Mouse (Mus musculus): Measurements from ENCODE around the gene Mdh1b.

Mdh1b gene

DNA sequence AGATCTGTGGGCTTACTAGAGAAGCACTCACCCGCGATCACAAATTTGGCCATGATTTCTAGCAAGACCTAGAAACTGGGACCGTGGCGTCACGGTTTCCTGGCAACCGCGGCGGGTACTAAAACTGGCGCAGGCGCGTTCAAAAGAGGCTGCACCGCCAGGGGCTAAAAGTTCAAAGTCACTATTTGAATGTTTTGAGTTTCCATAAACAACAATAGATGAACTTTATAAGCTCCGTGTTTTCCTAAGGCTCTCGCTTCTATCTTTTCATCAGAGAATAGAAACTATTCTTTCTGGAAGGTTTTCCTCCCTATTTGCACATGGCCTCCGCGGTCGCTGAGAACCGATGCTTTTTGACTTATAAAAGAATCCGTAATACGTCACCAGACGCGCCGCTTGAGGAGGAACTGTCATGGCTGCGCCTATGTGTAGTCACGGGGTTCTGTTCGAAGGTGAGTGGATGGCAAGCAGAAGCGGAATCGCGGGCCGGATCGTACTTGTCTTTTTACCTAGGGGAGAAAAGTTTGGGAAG is at the start of gene Mdh1b, which contains the start of gene Fastkd2:
Gene Mdh1b, minus strand, starts transcription at position 79 of the 532 bp plus-strand sequence.
Gene Fastkd2, plus strand, starts transcription at position 375 of the 532 bp plus-strand sequence.
- DNase-seq = peak; percentile 89

- DNase-seq = no peak
Observed at GRCm38 (mm10) chr1:63776902-63777630, 46.9 kb upstream of the Mdh1b start.

DNA sequence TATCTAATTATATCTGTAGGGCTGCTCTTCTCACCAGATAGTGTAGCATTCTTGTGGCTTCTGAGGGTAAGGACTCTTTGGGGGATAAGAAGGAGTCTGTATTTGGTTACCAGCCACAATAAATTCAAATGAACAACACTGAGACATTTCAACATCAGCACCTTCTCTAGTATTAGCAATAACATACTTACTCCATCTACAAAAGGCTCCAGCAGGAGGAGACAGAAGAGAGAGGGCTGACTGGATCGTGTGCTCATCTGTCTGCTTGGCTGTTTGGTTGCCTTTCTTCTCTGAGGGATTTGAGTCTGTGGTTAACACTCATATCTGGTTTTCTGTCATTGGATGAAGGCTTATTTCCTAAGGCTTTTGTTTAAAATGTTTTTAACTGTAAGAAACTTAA is 46.3 kb upstream of the Mdh1b start:
- no peak for DNase-seq

DNA sequence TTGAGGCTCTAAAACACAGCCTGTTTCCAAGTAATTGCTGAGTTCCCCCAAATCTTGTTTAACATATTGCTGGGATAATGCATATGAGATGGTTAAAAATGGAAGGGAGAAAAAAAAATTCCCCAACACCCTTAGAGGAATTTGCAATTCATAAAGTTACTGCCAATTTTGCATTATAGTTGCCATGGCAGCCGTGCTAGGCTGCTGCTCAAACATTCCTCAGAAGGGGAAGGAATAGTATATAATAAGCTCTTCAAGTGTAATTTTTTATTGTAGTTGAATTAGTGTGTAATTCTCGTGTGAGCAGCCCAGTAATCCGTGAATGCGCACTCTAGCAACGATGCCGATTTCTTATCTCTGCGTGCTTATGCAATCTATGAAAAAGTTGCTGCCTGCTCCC is 40.2 kb upstream of the Mdh1b start:
- DNase-seq = no peak

DNA sequence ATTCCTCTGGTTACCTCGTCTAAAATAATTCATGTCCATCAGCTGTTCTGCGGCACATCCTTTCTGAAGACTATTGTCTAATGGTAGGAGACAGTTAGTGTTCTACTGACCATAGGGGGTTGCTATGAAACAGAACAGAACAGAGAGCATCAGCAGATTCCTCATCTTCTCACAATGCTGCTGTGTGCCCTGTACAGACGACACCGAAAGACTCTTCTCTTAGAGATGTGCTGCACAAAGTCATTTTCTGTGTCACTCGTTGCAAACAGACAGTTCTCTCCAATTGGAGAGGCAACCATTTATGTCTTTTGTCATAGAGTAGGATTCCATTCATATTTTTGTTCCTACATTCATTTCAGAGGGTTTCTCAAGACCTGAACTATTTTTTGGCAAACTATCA is 39.0 kb upstream of the Mdh1b start, which contains the start of gene 4933402D24Rik:
Gene 4933402D24Rik, minus strand, starts transcription at position 101 of the 400 bp plus-strand sequence.
- no peak for DNase-seq

GRCm38 (mm10) chr1:63768112-63768511 is 38.0 kb upstream of the Mdh1b start:
- DNase-seq = no peak

GRCm38 (mm10) chr1:63764395-63764794 is 34.3 kb upstream of the Mdh1b start:
- DNase-seq = no peak

DNA sequence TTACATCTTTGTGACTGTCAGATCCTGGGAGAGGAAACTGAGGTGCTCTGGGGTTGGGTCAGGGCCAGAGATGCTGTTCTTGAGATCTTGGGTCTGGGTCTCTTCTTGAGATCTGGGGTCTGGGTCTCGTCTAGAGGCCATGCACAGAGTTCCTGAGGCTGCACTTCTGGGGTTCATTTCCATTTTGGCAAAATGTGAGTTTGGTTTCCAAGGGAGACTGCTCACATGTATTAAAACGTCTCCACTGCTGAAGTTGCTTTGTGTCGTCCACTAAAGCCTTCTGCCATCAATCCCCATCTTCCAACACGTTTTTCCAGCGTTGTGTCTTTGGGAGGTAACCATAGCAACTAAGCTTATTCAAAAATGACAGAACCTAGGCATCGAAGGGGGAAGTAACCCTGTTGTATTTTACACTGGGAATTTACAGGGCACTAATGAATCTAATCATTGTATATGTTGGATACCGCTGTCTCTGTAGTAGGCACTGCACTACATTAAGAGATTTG is 33.8 kb upstream of the Mdh1b start:
- no peak for DNase-seq

- peak; percentile 10 for DNase-seq
Observed at GRCm38 (mm10) chr1:63763212-63763694, 33.1 kb upstream of the Mdh1b start.

DNA sequence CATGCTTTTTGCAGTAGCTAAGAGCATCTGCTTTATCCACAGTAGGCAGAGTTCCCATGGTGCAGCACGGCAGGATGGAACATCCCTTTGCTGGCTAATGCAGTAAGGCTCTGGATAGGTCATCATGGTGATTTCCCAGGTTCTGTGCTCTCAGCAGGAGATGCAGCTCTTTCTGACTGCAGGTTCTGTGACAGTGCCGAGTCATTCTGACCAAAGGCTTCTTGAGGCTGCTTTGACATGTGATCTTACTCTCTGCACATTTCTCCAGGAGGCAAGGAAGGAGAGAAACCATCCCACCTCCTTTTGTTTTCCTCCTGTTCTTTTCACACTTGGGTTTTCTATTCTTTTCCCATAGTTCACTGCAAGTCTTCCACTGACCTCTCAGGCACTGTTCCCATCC is 25.9 kb upstream of the Mdh1b start:
- DNase-seq = no peak

DNA sequence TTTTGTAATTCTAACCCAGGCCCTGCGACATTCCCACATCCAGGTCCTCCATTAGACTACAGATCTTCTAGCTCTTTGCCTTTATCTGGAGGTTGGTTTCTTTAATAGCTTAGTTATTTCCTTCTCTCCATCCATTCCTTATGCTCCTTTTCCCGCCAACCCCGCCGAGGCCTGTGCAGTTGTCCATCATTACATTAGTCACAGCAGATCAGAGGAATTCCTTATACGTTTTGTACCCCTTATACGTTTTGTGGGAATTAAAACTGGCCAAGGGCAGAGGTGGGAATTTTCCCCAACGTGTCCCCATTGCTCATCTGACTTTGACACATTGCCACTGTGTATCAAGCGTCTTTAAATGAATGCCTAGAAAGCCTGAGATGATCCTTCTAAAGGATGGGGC is 322 bp downstream of the Mdh1b start:
- no peak for DNase-seq

DNA sequence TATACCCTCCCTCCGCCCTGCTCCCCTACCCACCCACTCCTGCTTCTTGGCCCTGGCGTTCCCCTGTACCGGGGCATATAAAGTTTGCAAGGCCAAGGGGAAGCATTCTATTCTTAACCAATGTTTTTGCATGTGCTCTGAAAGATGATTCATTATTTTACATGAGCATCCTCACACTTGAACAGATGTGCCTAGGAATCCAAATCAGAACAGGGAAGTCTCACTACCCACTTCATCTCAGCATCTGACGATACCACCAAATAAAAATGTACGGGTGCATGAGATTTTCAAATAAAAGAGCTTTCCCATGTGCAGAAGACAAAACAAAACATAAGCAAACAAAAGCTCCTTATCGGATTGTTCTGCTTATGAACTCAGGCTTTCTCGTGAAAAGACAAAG is 10.0 kb downstream of the Mdh1b start:
- no peak for DNase-seq

DNA sequence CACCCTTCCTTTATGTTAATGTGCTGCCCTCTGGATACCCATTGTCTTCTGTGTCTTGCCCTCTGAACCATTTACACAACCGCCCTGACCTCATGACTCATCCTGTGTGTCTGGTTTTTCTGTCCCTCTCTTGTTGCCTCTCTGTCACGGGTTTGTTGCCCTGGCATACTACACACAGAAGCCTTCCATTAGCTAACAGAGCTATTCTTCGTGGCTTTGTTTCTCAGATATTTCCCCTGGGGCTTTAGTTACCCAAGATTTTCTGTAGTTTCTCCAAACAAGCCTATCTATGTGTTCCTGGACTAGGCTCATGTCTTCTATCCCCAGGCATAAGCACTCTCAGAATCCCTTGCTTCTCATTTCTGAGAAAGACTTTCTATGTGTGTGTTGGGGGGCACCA is 21.2 kb downstream of the Mdh1b start:
- no peak for DNase-seq

DNA sequence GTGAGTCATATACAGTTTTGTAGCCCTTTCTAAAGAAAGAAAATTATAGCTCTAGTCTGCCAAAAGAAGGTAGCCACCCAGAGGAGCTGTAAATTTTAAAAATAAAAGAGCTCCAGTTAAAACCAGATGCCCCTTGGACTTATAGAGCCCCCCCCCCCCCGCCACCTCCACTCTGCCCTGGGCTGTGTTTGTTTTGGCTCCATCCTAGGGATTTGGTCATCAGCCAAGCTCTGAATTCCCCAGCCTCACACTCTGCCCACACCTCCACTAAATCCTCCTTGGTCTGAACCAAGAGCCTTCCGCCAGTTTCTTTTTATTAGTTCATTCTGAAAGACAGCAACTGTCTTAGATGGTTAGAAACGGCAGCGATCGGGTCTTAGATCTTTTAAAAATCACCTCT is 24.4 kb downstream of the Mdh1b start:
- peak; percentile 3 for DNase-seq

DNA sequence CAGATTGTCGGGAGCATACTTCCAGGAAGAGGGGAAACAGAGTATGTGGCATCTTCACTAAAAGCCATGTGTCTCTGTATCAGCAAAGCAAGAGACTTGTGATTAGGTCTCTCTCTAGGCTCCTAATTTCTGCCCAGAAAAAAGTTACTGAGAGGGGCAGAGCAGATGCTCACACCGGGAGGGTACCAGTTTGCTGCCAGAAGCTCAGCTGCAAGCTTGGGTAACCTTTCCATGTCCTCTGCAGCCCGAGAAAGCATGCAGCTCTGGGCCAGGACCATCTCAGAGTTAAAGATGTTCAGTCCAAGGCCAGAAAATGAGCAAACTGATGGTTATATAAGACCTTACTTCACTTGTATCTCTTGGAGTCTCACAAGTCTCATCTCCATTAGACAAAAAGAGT is 33.3 kb downstream of the Mdh1b start:
- no peak for DNase-seq

- no peak for DNase-seq
Observed at GRCm38 (mm10) chr1:63686827-63687226, 43.3 kb downstream of the Mdh1b start, which contains the start of gene Dytn. Gene Dytn, minus strand, starts transcription at chr1:63686927.

DNA sequence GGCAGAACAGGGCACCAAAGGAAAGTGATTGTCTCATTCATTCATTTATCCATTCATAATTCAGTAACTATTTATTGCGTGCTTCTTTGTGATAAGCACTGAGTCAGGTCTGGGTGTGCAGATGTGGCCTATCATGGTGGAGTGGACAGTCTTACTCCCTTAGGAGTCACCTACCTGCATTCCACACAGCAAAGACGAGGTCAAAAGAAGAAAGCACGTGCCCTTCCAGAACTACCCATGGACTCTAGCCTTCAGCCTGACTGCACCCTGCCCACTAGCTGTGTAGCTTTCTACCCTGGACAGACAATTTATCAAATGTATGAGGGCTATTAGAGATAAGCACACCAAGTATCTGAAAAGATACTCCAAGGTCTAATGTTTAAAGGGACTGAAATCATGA is 54.1 kb downstream of the Mdh1b start:
- DNase-seq = no peak

DNA sequence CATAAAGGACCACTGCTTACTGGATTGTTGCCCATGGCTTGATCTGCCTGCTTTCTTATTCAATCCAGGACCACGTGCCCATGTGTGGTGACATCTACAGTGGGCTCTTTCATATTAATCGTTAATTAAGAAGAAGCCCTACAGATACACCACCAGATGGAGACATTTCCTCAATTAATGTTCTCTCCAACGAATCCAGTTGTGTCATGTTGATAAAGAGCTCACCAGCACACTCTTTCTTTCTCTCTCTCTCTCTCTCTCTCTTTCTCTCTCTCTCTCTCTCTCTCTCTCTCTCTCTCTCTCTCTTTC is 61.3 kb downstream of the Mdh1b start:
- DNase-seq = no peak

DNA sequence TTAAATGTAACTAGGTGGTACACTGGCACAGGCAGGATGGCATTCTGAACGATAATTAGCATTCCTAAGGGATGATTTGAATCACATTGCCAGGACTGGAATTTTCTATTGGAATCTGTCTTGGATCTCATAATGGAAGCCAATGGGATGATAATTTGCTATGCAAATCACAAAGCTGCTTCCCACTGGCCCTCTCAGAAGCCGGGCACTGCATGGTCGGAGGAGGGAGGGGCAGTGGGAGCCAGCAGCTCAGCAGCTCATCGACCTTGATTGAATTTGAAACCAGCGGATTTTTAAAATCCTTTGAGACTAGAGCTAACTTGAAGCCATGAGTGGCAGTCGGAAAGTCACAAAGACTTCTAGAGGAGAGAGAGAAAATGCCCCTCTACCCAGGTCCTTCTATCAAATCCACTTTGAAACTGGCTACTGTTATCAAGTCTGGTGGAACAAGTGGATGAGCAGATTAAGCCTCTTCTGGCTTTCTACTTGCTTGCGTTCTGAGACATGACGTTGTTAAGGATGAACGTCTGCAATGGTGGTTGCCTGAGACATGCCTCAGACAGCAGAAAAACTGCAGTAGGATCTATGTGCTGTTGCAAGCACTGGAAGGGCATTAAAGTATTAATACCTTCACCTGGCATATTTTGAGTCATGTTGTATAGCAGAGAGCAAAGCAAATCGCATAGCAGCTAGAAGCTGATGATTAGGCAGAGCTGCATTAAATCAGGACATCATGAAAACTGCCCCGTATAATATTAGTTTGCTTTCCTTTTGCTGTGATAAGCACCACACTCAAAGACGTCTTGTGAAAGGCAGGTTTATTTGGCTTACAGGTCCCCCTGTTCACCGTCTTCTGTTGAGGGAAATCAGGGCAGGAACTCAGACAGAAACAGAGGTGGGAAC is 61.9 kb downstream of the Mdh1b start:
- DNase-seq = no peak

DNA sequence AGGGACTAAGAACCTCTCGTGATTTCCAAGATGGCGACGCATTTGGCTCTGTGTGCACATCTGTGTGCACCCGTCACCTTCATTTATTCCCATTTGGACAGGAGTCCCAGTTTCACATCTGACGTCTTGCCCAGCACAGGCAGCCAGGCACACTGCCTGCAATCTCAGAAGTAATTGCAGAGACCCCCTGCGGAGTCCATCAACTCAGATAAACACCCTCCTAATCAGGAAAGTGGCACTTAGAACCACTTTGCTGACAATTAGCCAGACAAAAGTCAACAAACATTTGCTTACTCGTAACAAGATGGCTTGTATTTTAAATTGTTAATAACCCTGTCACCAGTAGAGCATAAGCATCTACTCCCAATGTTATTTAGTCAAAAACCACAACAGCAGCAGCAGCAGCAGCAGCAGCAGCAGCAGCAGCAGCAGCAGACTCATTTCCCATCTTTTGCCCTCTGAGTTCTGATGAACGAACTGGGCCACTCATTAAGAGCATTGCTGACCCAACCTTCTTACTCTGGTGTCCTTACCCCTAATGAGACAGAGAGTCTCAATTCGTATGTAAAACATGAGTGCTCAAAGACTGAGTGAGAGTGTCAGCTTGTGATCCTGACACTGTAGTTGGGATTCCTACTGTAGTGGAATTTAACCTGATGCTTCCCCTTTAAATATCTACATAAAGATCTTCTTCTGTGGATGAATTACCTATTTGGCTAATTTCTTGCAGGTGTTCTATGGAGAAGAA is 62.7 kb downstream of the Mdh1b start:
- DNase-seq = no peak

DNA sequence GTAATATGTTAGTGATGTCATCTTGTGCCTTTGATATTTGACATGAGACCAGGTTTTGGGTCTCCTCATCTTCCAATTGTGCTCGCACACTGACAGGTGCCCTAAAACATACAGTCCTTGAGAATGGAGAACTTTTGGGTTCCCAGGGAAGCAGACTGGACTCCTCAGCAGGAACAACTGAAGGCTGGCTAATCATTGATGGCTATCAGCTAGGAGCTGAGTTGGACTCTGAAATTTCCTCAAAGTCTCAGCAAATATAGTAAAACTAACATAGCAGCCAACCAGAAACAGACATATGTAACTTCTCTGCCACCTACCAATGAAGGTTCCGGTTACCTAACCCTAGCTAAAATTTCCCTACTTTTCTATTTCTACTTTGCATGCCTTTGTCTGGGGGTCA is 64.0 kb downstream of the Mdh1b start:
- no peak for DNase-seq

DNA sequence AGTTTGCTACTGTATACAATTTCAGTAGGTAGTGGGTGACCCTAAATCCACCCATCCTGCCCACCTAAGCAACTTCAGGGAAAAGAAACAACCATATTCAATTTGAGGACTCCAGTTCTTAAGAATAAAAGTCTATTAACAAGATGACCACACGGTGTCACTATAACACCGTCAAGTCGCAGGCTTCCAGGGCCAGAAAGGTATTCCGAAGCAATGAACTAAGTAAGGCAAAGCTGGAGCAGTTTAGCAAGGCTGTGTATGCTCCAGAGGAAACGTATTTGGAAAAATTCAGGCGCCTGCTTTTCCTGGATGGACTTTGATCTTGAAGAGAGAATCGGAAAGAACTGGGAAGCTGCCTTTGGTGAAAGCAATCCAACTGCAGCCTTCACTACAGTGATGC is 70.5 kb downstream of the Mdh1b start:
- DNase-seq = peak; percentile 21

DNA sequence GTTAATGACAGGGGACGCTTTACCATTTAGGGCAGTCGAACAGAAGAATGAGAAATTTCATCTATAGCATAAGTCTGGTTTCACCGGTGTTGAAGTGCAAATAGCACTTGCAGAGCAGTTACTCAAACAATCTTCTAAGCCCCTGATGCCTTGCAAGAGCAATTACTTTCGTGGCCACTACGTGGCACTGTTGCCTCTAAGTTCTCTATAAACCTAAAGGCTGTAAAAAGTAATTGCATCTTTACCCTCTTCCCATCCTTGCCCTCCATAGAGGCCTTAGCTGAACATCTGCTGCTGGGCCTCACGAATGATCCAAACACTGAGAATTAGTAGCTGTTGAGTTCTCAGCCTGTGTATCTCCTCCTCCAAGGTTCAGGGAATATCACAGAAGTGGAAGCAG is 72.1 kb downstream of the Mdh1b start:
- DNase-seq = peak; percentile 59
